Mouse (Mus musculus) forebrain, embryonic 13.5 days (tissue): ENCODE data around the gene Tmem88b. TPM values are rescaled to one million over a fixed set of nuclear protein-coding genes. Genes with fewer than 3 reads are reported as not detected.
A peak's percentile ranks its signal among the peaks of the same experiment; 100 is the strongest.

Experiments used
- ATAC-seq: fragments of 200-750 bp; cut with Nextera tagmentation; 2 replicates; pipeline ENCODE4 v1.8.0; 2017
- H3K27ac ChIP-seq: fragments of 300-500 bp; sonication (generic); 2 replicates; pipeline ENCODE4 v1.5.1; 2015; ENCODE audit warnings: inconsistent platforms, mild to moderate bottlenecking, moderate library complexity
- H3K27me3 ChIP-seq: fragments of 300-500 bp; sonication (generic); 2 replicates; pipeline ENCODE4 v1.6.1; 2015; ENCODE audit warnings: mild to moderate bottlenecking, inconsistent platforms
- H3K36me3 ChIP-seq: fragments of 300-500 bp; sonication (generic); 2 replicates; pipeline ENCODE4 v1.6.1; 2015; ENCODE audit warnings: mild to moderate bottlenecking, inconsistent platforms; ENCODE audit not compliant: poor library complexity, severe bottlenecking
- H3K4me1 ChIP-seq: fragments of 300-500 bp; sonication (generic); 2 replicates; pipeline ENCODE4 v1.6.1; 2015; ENCODE audit warnings: inconsistent platforms
- H3K4me2 ChIP-seq: fragments of 300-500 bp; sonication (generic); 2 replicates; pipeline ENCODE4 v1.6.1; 2015; ENCODE audit warnings: inconsistent platforms, mild to moderate bottlenecking, moderate library complexity
- H3K4me3 ChIP-seq: fragments of 300-500 bp; sonication (generic); 2 replicates; pipeline ENCODE4 v1.5.1; 2015; ENCODE audit warnings: mild to moderate bottlenecking, inconsistent platforms
- H3K9ac ChIP-seq: fragments of 300-500 bp; sonication (generic); 2 replicates; pipeline ENCODE4 v1.6.1; 2015; ENCODE audit warnings: mild to moderate bottlenecking, inconsistent platforms
- H3K9me3 ChIP-seq: fragments of 300-500 bp; sonication (generic); replicated peaks from 2 replicates; pipeline ENCODE4 v1.6.1; 2016; ENCODE audit warnings: inconsistent platforms
- WGBS: fragments of 180-500 bp; shearing (Covaris S2); methylation state at CpG from one replicate; pipeline ENCODE4 v1.1.7; 2015; 5-methylcytosine and 5-hydroxymethylcytosine counted together
- polyA plus RNA-seq: library from polyadenylated mRNA; unstranded; fragments of >200 nt; fragmentation: Nextera tagmentation; extraction: Ambion mirVana; gene quantifications from 2 replicates; pipeline ENCODE4 v1.2.1, GENCODE M21; 2015

Gene Tmem88b
- polyA plus RNA-seq: 0.20 and 0.45 TPM in 2 replicates

- peaks cover 15% of the 10 kb centered on the region for H3K4me1 ChIP-seq
- no peak within 1 kb of the TSS for H3K27ac ChIP-seq
- no peaks in the 10 kb centered on the region for H3K9me3 ChIP-seq
- no peaks in the 10 kb centered on the region for H3K27me3 ChIP-seq
- peak within 1 kb of the TSS; percentile 80 for H3K4me2 ChIP-seq
- peak within 1 kb of the TSS; percentile 65 for H3K4me3 ChIP-seq
- ATAC-seq: no peak
- peak within 1 kb of the TSS; percentile 84; the same call in 1 of the 2 replicates for H3K9ac ChIP-seq
- H3K36me3 ChIP-seq: no peaks in the 10 kb centered on the region
- 64% methylated on average over 5 of the region's 5 CpGs for WGBS
These were observed at the start of gene Tmem88b for GRCm38 (mm10) chr4:155785819-155786218. TSS of gene Tmem88b (minus strand) at chr4:155785874.

DNA sequence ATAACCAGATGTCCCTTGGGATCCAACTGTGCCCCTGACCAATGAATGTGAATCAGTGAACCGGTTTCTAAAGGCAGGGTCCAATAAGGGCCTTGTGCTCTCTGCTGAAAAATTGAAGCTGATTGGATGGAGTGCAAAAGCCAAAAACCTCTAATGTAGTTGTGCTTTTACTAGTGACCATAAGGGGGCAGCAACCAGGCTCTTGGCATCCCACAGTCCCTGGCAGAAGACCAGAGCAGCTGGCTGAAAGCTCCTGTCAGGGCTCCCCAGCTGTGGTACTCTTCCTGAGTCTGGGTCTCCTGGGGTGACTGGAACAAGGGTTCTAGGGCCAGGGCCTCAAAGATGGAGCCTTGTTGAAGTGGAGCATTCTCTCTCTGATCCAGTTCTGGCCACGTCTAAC, 48.2 kb upstream of the Tmem88b start:
- ATAC-seq: no peak
- H3K27me3 ChIP-seq: no peaks in the 10 kb centered on the region
- peak overlapping the region; percentile 41; the same call in 1 of the 2 replicates for H3K27ac ChIP-seq
- H3K36me3 ChIP-seq: peaks cover 15% of the 10 kb centered on the region
- H3K4me3 ChIP-seq: no peak overlapping the region
- WGBS: 33% methylated on average over 2 of the region's 2 CpGs
- H3K9me3 ChIP-seq: no peaks in the 10 kb centered on the region
- peaks cover 25% of the 10 kb centered on the region for H3K4me1 ChIP-seq
- H3K4me2 ChIP-seq: no peak overlapping the region
- H3K9ac ChIP-seq: no peak overlapping the region

DNA sequence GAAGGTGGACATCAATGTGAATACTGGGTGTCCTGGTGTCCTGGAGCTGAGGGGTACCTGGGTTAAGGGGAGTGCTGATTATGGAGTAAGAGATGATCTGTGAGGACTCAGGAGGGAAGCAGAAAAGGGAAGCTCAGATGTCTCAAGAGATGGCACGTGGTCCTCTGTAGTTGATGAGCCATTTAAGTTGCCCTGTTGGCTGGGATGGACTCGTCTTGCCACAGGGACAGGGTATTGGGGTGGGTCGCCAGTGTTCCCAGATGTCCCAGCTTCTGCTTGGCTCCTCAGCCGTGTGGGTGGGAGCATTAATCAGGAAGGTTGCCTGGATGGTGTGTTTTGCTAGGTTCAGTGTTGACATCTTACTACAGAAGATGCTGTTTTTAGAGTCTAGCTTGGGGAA, 47.6 kb upstream of the Tmem88b start:
- Histone ChIP-seq H3K9ac (no peak overlapping the region), H3K27ac (no peak overlapping the region), H3K4me1 (peaks cover 25% of the 10 kb centered on the region), H3K4me2 (peak overlapping the region; percentile 99; the same call in 1 of the 2 replicates), H3K27me3 (no peaks in the 10 kb centered on the region), H3K36me3 (peaks cover 18% of the 10 kb centered on the region), H3K4me3 (no peak overlapping the region), H3K9me3 (no peaks in the 10 kb centered on the region)
- ATAC-seq: no peak
- WGBS: 87% methylated on average over 4 of the region's 4 CpGs

GRCm38 (mm10) chr4:155832321-155832720, 46.6 kb upstream of the Tmem88b start:
- Histone ChIP-seq H3K27ac (peak overlapping the region; percentile 89; the same call in 1 of the 2 replicates), H3K27me3 (no peaks in the 10 kb centered on the region), H3K4me3 (peak overlapping the region; percentile 91), H3K4me1 (peaks cover 25% of the 10 kb centered on the region), H3K9ac (peak overlapping the region; percentile 93), H3K9me3 (no peaks in the 10 kb centered on the region), H3K4me2 (peak overlapping the region; percentile 99), H3K36me3 (peaks cover 27% of the 10 kb centered on the region)
- 54% methylated on average over 10 of the region's 10 CpGs for WGBS
- ATAC-seq: no peak

DNA sequence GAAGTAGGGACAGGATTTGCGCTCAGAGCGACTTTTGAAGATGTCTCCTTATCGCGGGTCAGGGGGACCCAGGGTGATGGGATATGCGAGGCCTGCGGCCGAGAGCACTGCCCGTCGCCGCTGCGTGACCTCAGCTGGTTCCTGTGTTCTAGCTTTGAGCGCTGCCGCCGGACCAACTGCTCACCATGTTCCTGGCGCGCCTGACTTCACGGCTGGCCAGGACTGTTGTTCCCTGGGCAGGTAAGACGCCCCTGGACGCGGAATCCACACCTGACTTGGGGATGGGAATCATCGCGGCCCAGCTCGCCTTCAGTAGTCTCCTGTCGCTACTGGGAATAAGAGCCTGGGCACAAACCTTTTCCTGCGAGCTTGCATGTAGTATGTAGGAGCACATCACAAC, 46.2 kb upstream of the Tmem88b start:
- Histone ChIP-seq H3K36me3 (peaks cover 32% of the 10 kb centered on the region), H3K4me1 (peaks cover 25% of the 10 kb centered on the region), H3K9me3 (no peaks in the 10 kb centered on the region), H3K4me2 (peak overlapping the region; percentile 99), H3K27me3 (no peaks in the 10 kb centered on the region), H3K27ac (peak overlapping the region; percentile 89), H3K4me3 (peak overlapping the region; percentile 91), H3K9ac (peak overlapping the region; percentile 93)
- no peak for ATAC-seq
- 1% methylated on average over 25 of the region's 25 CpGs for WGBS

DNA sequence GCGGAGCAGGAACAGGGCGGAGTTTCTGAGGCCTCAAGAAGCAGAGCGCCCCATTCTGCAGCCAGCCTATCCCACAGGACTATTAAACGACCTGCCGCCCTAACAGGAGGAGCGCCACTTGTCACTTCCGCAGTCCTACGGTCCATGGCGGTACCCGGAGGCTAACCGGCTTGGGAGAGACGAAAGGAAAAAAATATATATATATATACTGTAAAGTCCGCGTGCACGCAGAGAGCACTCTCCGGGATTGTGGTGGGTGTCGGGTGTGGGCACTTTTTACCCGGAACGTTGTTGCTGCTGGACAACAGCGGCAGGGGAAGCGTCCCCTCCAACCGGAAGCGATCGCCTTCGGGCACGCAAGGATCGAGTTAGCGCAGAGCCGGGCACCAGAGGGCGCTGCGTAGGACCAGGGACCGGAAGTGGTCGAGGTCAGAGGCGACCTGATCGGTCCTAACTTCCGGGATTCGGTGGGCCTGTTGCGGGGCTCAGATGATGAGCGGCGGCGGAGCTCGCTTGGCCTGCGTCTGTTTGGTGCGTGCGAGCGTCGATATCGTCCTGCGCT, 45.6 kb upstream of the Tmem88b start, which contains the start of gene Aurkaip1:
TSS of gene Aurkaip1 (plus strand) at position 68 of the 562 bp plus-strand sequence.
- Histone ChIP-seq H3K9ac (peak within 1 kb of the TSS; percentile 93), H3K4me3 (peak within 1 kb of the TSS; percentile 91), H3K36me3 (peaks cover 37% of the 10 kb centered on the region), H3K4me2 (peak within 1 kb of the TSS; percentile 99), H3K9me3 (no peaks in the 10 kb centered on the region), H3K27ac (peak within 1 kb of the TSS; percentile 89), H3K4me1 (peaks cover 25% of the 10 kb centered on the region), H3K27me3 (no peaks in the 10 kb centered on the region)
- ATAC-seq: peak; percentile 95
- under 1% methylated on average over 49 of the region's 49 CpGs for WGBS

DNA sequence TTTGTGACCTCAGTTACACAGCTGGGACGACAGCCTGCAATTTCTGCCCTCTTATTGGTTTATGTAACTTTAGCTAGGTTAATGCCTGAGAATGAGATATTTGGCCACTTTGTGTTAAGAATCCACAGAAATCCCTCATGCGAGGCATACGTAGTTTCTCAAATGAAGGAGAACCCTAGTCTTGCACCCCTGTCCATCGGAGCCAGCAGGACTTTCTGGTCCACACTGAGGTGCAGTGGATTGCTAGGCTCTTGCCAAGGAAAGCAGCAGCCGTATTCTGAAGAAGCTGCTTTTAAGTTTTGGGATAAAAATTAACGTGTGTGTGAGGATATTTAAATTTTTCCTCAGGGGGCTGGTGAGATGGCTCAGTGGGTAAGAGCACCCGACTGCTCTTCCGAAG, 44.9 kb upstream of the Tmem88b start:
- peaks cover 41% of the 10 kb centered on the region for H3K36me3 ChIP-seq
- H3K9ac ChIP-seq: no peak overlapping the region
- no peak for ATAC-seq
- 51% methylated on average over 8 of the region's 8 CpGs for WGBS
- H3K27ac ChIP-seq: 0 out of 2 replicates have a peak overlapping the region, but pooled peaks have one; percentile 27
- no peaks in the 10 kb centered on the region for H3K27me3 ChIP-seq
- H3K4me2 ChIP-seq: peak overlapping the region; percentile 99
- peaks cover 25% of the 10 kb centered on the region for H3K4me1 ChIP-seq
- no peaks in the 10 kb centered on the region for H3K9me3 ChIP-seq
- peak overlapping the region; percentile 91 for H3K4me3 ChIP-seq

DNA sequence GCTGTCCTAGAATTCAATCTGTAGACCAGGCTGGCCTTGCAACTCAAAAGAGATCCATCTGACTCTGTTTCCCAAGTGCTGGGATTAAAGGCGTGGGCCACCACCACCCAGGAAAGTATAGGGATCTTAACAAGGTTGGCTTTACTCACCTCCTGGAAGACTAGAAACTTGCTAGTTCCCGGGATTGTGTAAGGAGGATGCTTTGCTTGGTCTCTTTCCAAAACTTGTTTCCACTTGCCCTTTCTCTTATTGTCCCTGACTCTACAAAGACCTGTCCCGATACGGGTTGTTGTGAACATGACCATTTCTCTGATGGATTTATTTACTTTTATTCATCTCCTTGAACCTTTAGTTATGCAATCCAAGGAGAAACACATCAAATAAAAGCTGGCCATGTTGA, 44.2 kb upstream of the Tmem88b start:
- H3K9me3 ChIP-seq: no peaks in the 10 kb centered on the region
- no peak overlapping the region for H3K9ac ChIP-seq
- no peak overlapping the region for H3K27ac ChIP-seq
- no peak overlapping the region for H3K4me3 ChIP-seq
- peaks cover 25% of the 10 kb centered on the region for H3K4me1 ChIP-seq
- no peak overlapping the region for H3K4me2 ChIP-seq
- 96% methylated on average over 4 of the region's 4 CpGs for WGBS
- peaks cover 48% of the 10 kb centered on the region for H3K36me3 ChIP-seq
- H3K27me3 ChIP-seq: no peaks in the 10 kb centered on the region
- ATAC-seq: no peak

GRCm38 (mm10) chr4:155823443-155823842, 37.8 kb upstream of the Tmem88b start:
- H3K4me1 ChIP-seq: no peaks in the 10 kb centered on the region
- H3K9ac ChIP-seq: no peak overlapping the region
- no peak overlapping the region for H3K4me3 ChIP-seq
- ATAC-seq: no peak
- 96% methylated on average over 16 of the region's 16 CpGs for WGBS
- H3K4me2 ChIP-seq: no peak overlapping the region
- H3K27me3 ChIP-seq: no peaks in the 10 kb centered on the region
- H3K36me3 ChIP-seq: peaks cover 94% of the 10 kb centered on the region
- no peaks in the 10 kb centered on the region for H3K9me3 ChIP-seq
- H3K27ac ChIP-seq: no peak overlapping the region

- no peak overlapping the region for H3K4me3 ChIP-seq
- no peak overlapping the region for H3K9ac ChIP-seq
- no peak for ATAC-seq
- no peak overlapping the region for H3K27ac ChIP-seq
- H3K4me2 ChIP-seq: no peak overlapping the region
- H3K4me1 ChIP-seq: no peaks in the 10 kb centered on the region
- H3K36me3 ChIP-seq: peaks cover 95% of the 10 kb centered on the region
- 83% methylated on average over 7 of the region's 7 CpGs for WGBS
- H3K9me3 ChIP-seq: no peaks in the 10 kb centered on the region
- H3K27me3 ChIP-seq: no peaks in the 10 kb centered on the region
These were observed 35.4 kb upstream of the Tmem88b start for GRCm38 (mm10) chr4:155821025-155821424.

DNA sequence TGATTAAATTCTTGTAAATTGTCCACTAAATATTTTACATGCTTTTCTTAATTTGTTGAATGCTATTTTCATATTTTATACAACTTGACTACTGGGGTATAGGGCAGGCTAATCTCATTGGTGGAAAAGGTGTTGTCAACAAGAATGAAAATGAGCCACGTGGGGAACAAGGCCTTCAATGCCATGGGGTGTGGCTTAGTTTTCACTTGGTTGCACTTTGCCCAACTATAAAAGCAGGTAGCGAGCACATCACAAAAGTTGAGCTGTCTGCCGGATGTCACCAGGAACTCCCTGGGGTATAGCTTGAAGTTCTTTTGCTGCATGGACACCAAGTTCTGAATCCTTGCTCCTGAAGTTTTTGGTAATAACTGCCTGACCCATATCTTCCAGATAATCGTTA, 31.9 kb upstream of the Tmem88b start:
- Histone ChIP-seq H3K27ac (no peak overlapping the region), H3K27me3 (no peaks in the 10 kb centered on the region), H3K4me2 (no peak overlapping the region), H3K36me3 (peaks cover 86% of the 10 kb centered on the region), H3K9ac (no peak overlapping the region), H3K9me3 (no peaks in the 10 kb centered on the region), H3K4me1 (peaks cover 19% of the 10 kb centered on the region), H3K4me3 (no peak overlapping the region)
- ATAC-seq: no peak
- WGBS: 74% methylated on average over 4 of the region's 4 CpGs

- H3K36me3 ChIP-seq: peaks cover 77% of the 10 kb centered on the region
- peak overlapping the region; percentile 99 for H3K9ac ChIP-seq
- peaks cover 28% of the 10 kb centered on the region for H3K4me1 ChIP-seq
- H3K27me3 ChIP-seq: no peaks in the 10 kb centered on the region
- H3K27ac ChIP-seq: peak overlapping the region; percentile 82
- peak overlapping the region; percentile 73 for H3K4me2 ChIP-seq
- no peaks in the 10 kb centered on the region for H3K9me3 ChIP-seq
- under 1% methylated on average over 42 of the region's 49 CpGs for WGBS
- peak overlapping the region; percentile 100 for H3K4me3 ChIP-seq
- peak; percentile 17 for ATAC-seq
These were observed 27.0 kb upstream of the Tmem88b start for GRCm38 (mm10) chr4:155812665-155813181.
